Mouse (Mus musculus) kidney, postnatal 0 days (tissue): ENCODE measurements at regions not wholly inside any gene's neighbourhood (a gene's known extent, or its start where the extent isn't known, plus 50 kb on each side); places are given as distances from the start of the nearest gene placed in this dataset.

Experiments used
- ATAC-seq: fragments of 200-750 bp; cut with Nextera tagmentation; replicated peaks from 2 replicates; pipeline ENCODE4 v1.8.0; 2017; ENCODE audit warnings: low read depth, moderate number of reproducible peaks, moderate TSS enrichment, moderate library complexity; ENCODE audit not compliant: low FRiP score
- DNase-seq: peaks from one replicate; pipeline ENCODE4 v3.0.0-alpha.2; 2016; ENCODE audit warnings: low spot score
- H3K27ac ChIP-seq: fragments of 300-500 bp; sonication (generic); 2 replicates; pipeline ENCODE4 v1.5.1; 2014; ENCODE audit warnings: mild to moderate bottlenecking
- H3K27me3 ChIP-seq: fragments of 300-500 bp; sonication (generic); 2 replicates; pipeline ENCODE4 v1.6.1; 2014; ENCODE audit warnings: low read length, mixed read lengths; ENCODE audit not compliant: insufficient read depth
- H3K36me3 ChIP-seq: fragments of 300-500 bp; sonication (generic); 2 replicates; pipeline ENCODE4 v1.6.1; 2014; ENCODE audit warnings: low read length, mixed read lengths; ENCODE audit not compliant: insufficient read depth
- H3K4me1 ChIP-seq: fragments of 300-500 bp; sonication (generic); replicated peaks from 2 replicates; pipeline ENCODE4 v1.6.1; 2014; ENCODE audit warnings: antibody characterized with exemption, low read length, mixed read lengths; ENCODE audit not compliant: insufficient read depth
- H3K4me2 ChIP-seq: fragments of 300-500 bp; sonication (generic); 2 replicates; pipeline ENCODE4 v1.6.1; 2014; ENCODE audit warnings: mild to moderate bottlenecking, low read length, moderate library complexity, mixed read lengths
- H3K4me3 ChIP-seq: fragments of 300-500 bp; sonication (generic); replicated peaks from 2 replicates; pipeline ENCODE4 v1.5.1; 2014; ENCODE audit warnings: low read depth, low read length
- H3K9ac ChIP-seq: fragments of 300-500 bp; sonication (generic); 2 replicates; pipeline ENCODE4 v1.6.1; 2014; ENCODE audit warnings: low read depth, low read length
- H3K9me3 ChIP-seq: fragments of 300-500 bp; sonication (generic); replicated peaks from 2 replicates; pipeline ENCODE4 v1.6.1; 2016; ENCODE audit warnings: low read length, inconsistent platforms, mixed read lengths
- CTCF ChIP-seq: IDR thresholded peaks from 2 replicates; pipeline ENCODE4 v1.5.1; 2016; ENCODE audit warnings: antibody characterized with exemption, low read depth, mild to moderate bottlenecking, moderate library complexity
- WGBS: fragments of 180-500 bp; shearing (Covaris S2); extraction: QIAGEN DNeasy Blood & Tissue Kit; methylation state at CpG from one replicate; pipeline ENCODE4 v1.1.7; 2014; 5-methylcytosine and 5-hydroxymethylcytosine counted together

DNA sequence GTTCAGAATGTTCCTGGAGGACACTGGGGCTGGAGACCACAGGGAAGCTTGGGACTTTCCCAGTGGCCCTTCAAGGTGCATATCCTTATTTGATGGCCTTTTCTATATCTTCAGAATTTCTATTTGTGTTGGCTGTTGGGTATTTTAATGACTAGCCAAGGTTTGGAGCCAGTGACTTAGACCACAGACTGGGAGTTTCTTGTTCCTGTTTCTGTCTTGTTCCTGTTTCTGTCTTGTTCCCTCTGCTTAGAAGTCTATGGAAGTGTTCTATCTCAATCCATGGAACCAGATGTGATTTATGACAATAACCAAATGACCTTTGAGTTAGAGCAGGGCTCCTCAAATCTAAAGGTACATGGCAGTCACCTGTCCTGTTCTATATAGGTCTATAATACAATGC is 156.6 kb upstream of the Tapt1 start:
- no peak for DNase-seq
- no peak for TF ChIP-seq CTCF

DNA sequence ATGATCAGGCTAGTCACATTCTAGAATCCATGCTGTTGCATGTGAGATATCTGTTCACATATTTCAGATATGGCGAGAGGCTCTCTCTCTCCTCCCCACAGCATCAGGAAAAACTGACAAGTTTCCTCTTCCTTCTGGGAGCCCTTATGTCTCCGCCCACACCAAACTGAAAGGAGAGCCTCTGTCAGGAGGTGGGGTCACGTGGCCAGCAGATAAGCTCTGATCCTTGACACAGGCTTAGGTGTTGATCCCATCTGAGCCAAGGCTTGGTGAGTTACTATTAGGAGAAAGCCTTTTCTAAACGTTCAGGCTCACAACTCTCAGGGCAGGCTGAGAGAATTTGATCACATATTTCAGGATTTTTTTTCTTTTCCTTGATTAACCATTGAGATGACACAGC is 143.6 kb upstream of the Tapt1 start:
- no peak for DNase-seq
- Histone ChIP-seq H3K36me3 (no peaks in the 10 kb centered on the region), H3K4me3 (no peak overlapping the region), H3K4me2 (no peak overlapping the region), H3K4me1 (no peaks in the 10 kb centered on the region), H3K9me3 (no peaks in the 10 kb centered on the region), H3K9ac (no peak overlapping the region), H3K27me3 (no peaks in the 10 kb centered on the region), H3K27ac (no peak overlapping the region)
- no peak for TF ChIP-seq CTCF
- ATAC-seq: no peak
- 38% methylated on average over 4 of the region's 4 CpGs for WGBS

More for the DNA sequence above, 156.6 kb upstream of the Tapt1 start:
- Histone ChIP-seq H3K9ac (no peak overlapping the region), H3K9me3 (no peaks in the 10 kb centered on the region), H3K4me3 (no peak overlapping the region), H3K4me2 (no peak overlapping the region), H3K27me3 (no peaks in the 10 kb centered on the region), H3K4me1 (no peaks in the 10 kb centered on the region), H3K27ac (no peak overlapping the region), H3K36me3 (no peaks in the 10 kb centered on the region)
- no peak for ATAC-seq

DNA sequence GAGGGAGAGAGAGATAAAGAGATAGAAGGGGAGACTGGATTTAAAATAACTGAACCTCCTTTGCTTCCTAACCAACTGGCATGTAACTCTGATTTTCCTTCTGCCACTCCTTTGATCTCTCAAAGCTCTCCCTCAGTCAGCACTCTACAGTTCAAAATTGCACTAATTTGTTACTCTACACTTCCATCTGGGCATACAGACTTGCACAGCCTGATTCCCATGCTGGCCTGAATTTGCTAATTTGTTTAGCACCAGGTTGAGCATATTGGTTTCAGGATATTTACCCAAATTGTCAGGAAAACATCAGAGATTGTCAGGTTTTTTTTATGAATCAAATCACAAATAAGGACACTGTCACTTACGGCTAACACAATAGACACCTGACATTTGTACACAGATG is 125.9 kb upstream of the Tapt1 start:
- H3K4me2 ChIP-seq: no peak overlapping the region
- H3K36me3 ChIP-seq: no peaks in the 10 kb centered on the region
- H3K9ac ChIP-seq: no peak overlapping the region
- DNase-seq (no peak), ATAC-seq (no peak)
- no peaks in the 10 kb centered on the region for H3K4me1 ChIP-seq
- H3K9me3 ChIP-seq: no peaks in the 10 kb centered on the region
- no peaks in the 10 kb centered on the region for H3K27me3 ChIP-seq
- H3K27ac ChIP-seq: no peak overlapping the region
- 97% methylated on average over 1 of the region's 1 CpGs for WGBS
- H3K4me3 ChIP-seq: no peak overlapping the region
- no peak for TF ChIP-seq CTCF

DNA sequence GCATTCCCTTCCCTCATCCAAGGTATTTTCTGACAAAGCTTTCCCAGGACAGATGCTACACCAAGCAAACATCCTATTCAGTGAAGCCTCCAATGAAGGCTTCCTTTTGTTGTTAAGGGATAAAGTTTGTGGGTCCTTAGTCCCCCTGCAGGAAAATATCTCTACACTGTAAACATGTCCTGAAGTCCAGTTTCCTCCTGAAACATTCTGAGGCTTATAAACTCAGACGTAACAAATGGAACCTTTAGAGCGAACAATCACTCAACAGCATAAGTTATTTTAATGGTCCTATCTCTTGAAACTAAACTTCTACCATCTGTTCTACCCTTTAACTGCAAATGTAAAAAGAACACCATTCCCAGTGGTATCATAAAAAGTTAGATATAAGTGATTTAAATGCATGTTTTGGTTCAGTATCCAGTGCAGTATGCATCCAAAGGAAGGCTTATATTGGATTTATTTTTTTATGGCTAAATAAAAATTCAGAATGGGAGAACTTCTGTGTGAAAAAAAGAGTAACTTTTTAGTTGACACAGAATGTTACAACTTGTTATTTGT is 115.1 kb upstream of the Tapt1 start:
- H3K36me3 ChIP-seq: no peaks in the 10 kb centered on the region
- no peaks in the 10 kb centered on the region for H3K4me1 ChIP-seq
- no peaks in the 10 kb centered on the region for H3K9me3 ChIP-seq
- no peak overlapping the region for H3K9ac ChIP-seq
- ATAC-seq (no peak), DNase-seq (peak; percentile 88)
- no peaks in the 10 kb centered on the region for H3K27me3 ChIP-seq
- H3K4me3 ChIP-seq: no peak overlapping the region
- TF ChIP-seq CTCF: peak; percentile 21; the same call in 1 of the 2 replicates
- H3K4me2 ChIP-seq: no peak overlapping the region
- WGBS: 64% methylated on average over 2 of the region's 2 CpGs
- 0 out of 2 replicates have a peak overlapping the region, but pooled peaks have one; percentile 14 for H3K27ac ChIP-seq

DNA sequence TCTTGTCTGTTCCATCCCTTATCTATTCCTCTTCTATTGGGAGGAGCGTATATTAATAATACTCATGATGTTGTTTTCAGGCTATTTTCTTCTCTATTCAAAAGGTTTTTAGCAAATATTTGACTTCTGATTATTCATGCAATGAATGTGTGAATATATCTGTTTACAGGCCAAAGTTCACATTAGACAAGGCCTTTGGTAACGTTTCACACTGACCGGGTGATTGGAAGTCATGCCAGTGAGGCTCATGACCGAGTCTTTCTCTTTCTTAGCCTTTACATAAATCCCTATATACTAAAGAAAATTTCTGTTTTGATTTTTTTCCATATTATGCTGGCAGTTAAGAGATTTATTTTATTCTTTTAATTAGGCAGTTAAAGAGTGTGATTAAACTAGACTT is 112.2 kb upstream of the Tapt1 start:
- H3K4me2 ChIP-seq: no peak overlapping the region
- 84% methylated on average over 4 of the region's 4 CpGs for WGBS
- H3K27ac ChIP-seq: no peak overlapping the region
- H3K36me3 ChIP-seq: no peaks in the 10 kb centered on the region
- no peaks in the 10 kb centered on the region for H3K4me1 ChIP-seq
- no peaks in the 10 kb centered on the region for H3K9me3 ChIP-seq
- H3K4me3 ChIP-seq: no peak overlapping the region
- H3K9ac ChIP-seq: no peak overlapping the region
- DNase-seq (no peak), ATAC-seq (no peak)
- H3K27me3 ChIP-seq: no peaks in the 10 kb centered on the region
- TF ChIP-seq CTCF: no peak

DNA sequence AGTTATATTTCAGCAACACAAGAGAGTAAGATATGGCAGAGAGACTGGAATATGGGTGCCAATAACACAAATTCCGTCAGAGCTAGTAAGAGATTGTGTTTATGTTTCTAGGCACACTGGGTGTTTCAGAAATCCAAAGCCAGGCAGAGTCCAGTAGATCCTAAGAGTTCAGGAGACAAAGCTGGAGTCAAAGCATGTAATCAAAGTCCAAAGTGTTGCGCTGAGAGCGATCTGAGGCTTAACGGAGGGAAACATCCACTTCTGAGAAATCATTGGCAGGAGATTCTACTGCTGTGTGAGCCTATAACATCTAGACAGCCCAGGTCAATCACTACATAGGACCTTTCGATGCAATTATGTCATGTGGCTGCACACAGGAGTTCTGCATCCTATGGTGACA is 109.3 kb upstream of the Tapt1 start:
- no peak for DNase-seq
- 88% methylated on average over 5 of the region's 5 CpGs for WGBS

DNA sequence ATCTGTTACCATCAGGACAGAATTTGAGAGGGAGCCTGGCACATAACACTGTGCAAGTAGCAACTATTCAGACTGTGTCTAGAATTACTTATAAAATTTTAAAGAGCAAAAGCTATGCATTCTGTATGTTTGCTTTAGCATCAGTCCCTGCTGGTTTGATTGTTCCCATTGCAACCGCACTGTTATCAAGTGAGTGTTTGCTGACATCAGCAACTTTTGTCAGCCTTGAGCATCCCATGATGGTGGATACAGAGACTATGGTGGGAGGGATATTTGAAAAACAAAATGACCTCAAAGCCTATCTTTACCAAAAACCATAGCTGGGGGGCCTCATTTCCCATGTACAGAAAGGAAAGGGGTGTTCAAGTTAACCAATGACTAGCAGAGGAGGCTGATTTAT is 93.2 kb upstream of the Tapt1 start:
- 93% methylated on average over 1 of the region's 1 CpGs for WGBS
- no peaks in the 10 kb centered on the region for H3K9me3 ChIP-seq
- ATAC-seq (no peak), DNase-seq (no peak)
- H3K27me3 ChIP-seq: no peaks in the 10 kb centered on the region
- no peak for TF ChIP-seq CTCF
- no peak overlapping the region for H3K4me2 ChIP-seq
- H3K4me1 ChIP-seq: no peaks in the 10 kb centered on the region
- H3K36me3 ChIP-seq: no peaks in the 10 kb centered on the region
- H3K9ac ChIP-seq: no peak overlapping the region
- H3K4me3 ChIP-seq: no peak overlapping the region
- no peak overlapping the region for H3K27ac ChIP-seq

More for the DNA sequence above, 109.3 kb upstream of the Tapt1 start:
- ATAC-seq: no peak
- no peaks in the 10 kb centered on the region for H3K36me3 ChIP-seq
- H3K4me3 ChIP-seq: no peak overlapping the region
- no peak overlapping the region for H3K4me2 ChIP-seq
- no peak overlapping the region for H3K27ac ChIP-seq
- no peaks in the 10 kb centered on the region for H3K27me3 ChIP-seq
- no peaks in the 10 kb centered on the region for H3K4me1 ChIP-seq
- no peaks in the 10 kb centered on the region for H3K9me3 ChIP-seq
- no peak for TF ChIP-seq CTCF
- no peak overlapping the region for H3K9ac ChIP-seq
